Comparison of ENCODE assay signal across 10 mouse cellular contexts in genomic region chr8:64871469-64872165, GRCm38 (mm10). TPM values are rescaled to one million over a fixed set of nuclear protein-coding genes. Genes with fewer than 3 reads are reported as not detected.
DNase-seq lines count a peak whose midpoint lies in the region; ATAC-seq lines count a peak whose summit lies in the region.
"Had no signal": no experiment of that assay in that cellular context is flagged by ENCODE, and none has a peak within 500 bp of the region (broad histone marks: within the 10 kb centered on the region; RNA-seq: fewer than 3 reads in every experiment).

No protein-coding gene starts in this region.

- no peaks in the 10 kb centered on the region for H3K9me3 ChIP-seq in forebrain, embryonic 15.5 days
- peaks cover 3% of the 10 kb centered on the region; the same call in 1 of the 2 replicates for H3K9me3 ChIP-seq in forebrain, embryonic 16.5 days (ENCODE audit: control insufficient read depth, low read length)

- no peaks in the 10 kb centered on the region for H3K27me3 ChIP-seq in forebrain, embryonic 15.5 days
- no peaks in the 10 kb centered on the region for H3K27me3 ChIP-seq in forebrain, embryonic 16.5 days (replicated peaks; ENCODE audit: control insufficient read depth, insufficient read depth, low read length)

- H3K4me3 ChIP-seq in forebrain, embryonic 15.5 days: no peak overlapping the region
- no peak overlapping the region for H3K4me3 ChIP-seq in forebrain, embryonic 16.5 days (replicated peaks; ENCODE audit: low read length)
- H3K4me3 ChIP-seq: erythroblast, embryonic 14.5 days had no signal

- WGBS in forebrain, embryonic 15.5 days: 84% methylated on average over 12 of the region's 12 CpGs
- 85% methylated on average over 12 of the region's 12 CpGs for WGBS in forebrain, embryonic 16.5 days

- DNase-seq in left cerebral cortex, adult 11 months (ENCODE audit: low spot score): peak; percentile 70
- no peak for DNase-seq in left cerebral cortex, postnatal 4 days
- peak; percentile 29 for DNase-seq in layer of hippocampus, adult 9-10 months (ENCODE audit: low spot score)
- DNase-seq in natural killer cell, adult 2 months (ENCODE audit: low spot score in 2 of 2): peak; percentile 13 to 24
- no peak for DNase-seq in urinary bladder, postnatal 36 days (ENCODE audit: low spot score in 2 of 2)

- H3K9ac ChIP-seq in forebrain, embryonic 15.5 days (replicated peaks): no peak overlapping the region
- H3K9ac ChIP-seq in forebrain, embryonic 16.5 days (replicated peaks; ENCODE audit: low read depth, low read length): no peak overlapping the region
- H3K9ac ChIP-seq: liver, embryonic 14.5 days had no signal

- intact Hi-C loops in left cerebral cortex, postnatal 4 days (cut with DNase I): no loop called here

- no peaks in the 10 kb centered on the region for H3K36me3 ChIP-seq in forebrain, embryonic 15.5 days
- H3K36me3 ChIP-seq in forebrain, embryonic 16.5 days (ENCODE audit: control insufficient read depth, insufficient read depth): no peaks in the 10 kb centered on the region

- no peaks in the 10 kb centered on the region for H3K4me1 ChIP-seq in forebrain, embryonic 15.5 days
- no peaks in the 10 kb centered on the region for H3K4me1 ChIP-seq in forebrain, embryonic 16.5 days (replicated peaks; ENCODE audit: control insufficient read depth, insufficient read depth, low read length)

- H3K27ac ChIP-seq in forebrain, embryonic 15.5 days (replicated peaks): no peak overlapping the region
- H3K27ac ChIP-seq in forebrain, embryonic 16.5 days (ENCODE audit: low read length): no peak overlapping the region
- H3K27ac ChIP-seq: liver, embryonic 14.5 days had no signal

- H3K4me2 ChIP-seq in forebrain, embryonic 15.5 days (replicated peaks): no peak overlapping the region
- H3K4me2 ChIP-seq in forebrain, embryonic 16.5 days (ENCODE audit: low read length): no peak overlapping the region

- ATAC-seq in common myeloid progenitor, adult 5-6 weeks (replicated peaks; ENCODE audit: low read depth, poor library complexity, severe bottlenecking): peak; percentile 98
- ATAC-seq in forebrain, embryonic 15.5 days (replicated peaks): no peak
- ATAC-seq in forebrain, embryonic 16.5 days: no peak

RNA-seq across cellular contexts. Expression of gene Klhl2, which starts 21.8 kb away (rescaled TPM):
- 100 to 1,000 TPM in 1 of 2 experiments, 10 to 100 TPM in 1; 97.3 to 103 TPM for total RNA-seq in left cerebral cortex, postnatal 4 days (2021)
- total RNA-seq in common myeloid progenitor, adult 5-6 weeks (2017): 12.9 and 15.9 TPM in 2 replicates
- polyA plus RNA-seq in forebrain, embryonic 15.5 days (2015; fragmentation: Nextera tagmentation; extraction: Ambion mirVana): 41.7 and 42.3 TPM in 2 replicates
- 30.1 and 32.9 TPM in 2 replicates for polyA plus RNA-seq in forebrain, embryonic 16.5 days (2015; fragmentation: Nextera tagmentation; extraction: Ambion mirVana)

Comparison
In these comparisons a context has a peak if more than half of its experiments do, and no peak if none do; other contexts are left out.
1. DNase-seq: peak in left cerebral cortex, adult 11 months (single experiment), layer of hippocampus, adult 9-10 months (single experiment) and natural killer cell, adult 2 months (2 of 2); none in left cerebral cortex, postnatal 4 days (single experiment) and urinary bladder, postnatal 36 days (0 of 2).